Mouse (Mus musculus) intestine, embryonic 15.5 days (tissue): ENCODE data around the gene Arhgef38. TPM values are rescaled to one million over a fixed set of nuclear protein-coding genes. Genes with fewer than 3 reads are reported as not detected.

Experiments used
- ATAC-seq: fragments of 200-750 bp; cut with Nextera tagmentation; 2 replicates; pipeline ENCODE4 v1.8.0; 2017; ENCODE audit warnings: moderate TSS enrichment, moderate library complexity
- H3K27ac ChIP-seq: fragments of 300-500 bp; sonication (generic); 2 replicates; pipeline ENCODE4 v1.5.1; 2015; ENCODE audit warnings: mild to moderate bottlenecking, inconsistent platforms
- H3K27me3 ChIP-seq: fragments of 300-500 bp; sonication (generic); replicated peaks from 2 replicates; pipeline ENCODE4 v1.6.1; 2015; ENCODE audit warnings: inconsistent platforms
- H3K36me3 ChIP-seq: fragments of 300-500 bp; sonication (generic); 2 replicates; pipeline ENCODE4 v1.6.1; 2015; ENCODE audit warnings: inconsistent platforms
- H3K4me1 ChIP-seq: fragments of 300-500 bp; sonication (generic); replicated peaks from 2 replicates; pipeline ENCODE4 v1.6.1; 2015; ENCODE audit warnings: inconsistent platforms
- H3K4me2 ChIP-seq: fragments of 300-500 bp; sonication (generic); replicated peaks from 2 replicates; pipeline ENCODE4 v1.6.1; 2015; ENCODE audit warnings: mild to moderate bottlenecking, inconsistent platforms
- H3K4me3 ChIP-seq: fragments of 300-500 bp; sonication (generic); replicated peaks from 2 replicates; pipeline ENCODE4 v1.5.1; 2015; ENCODE audit warnings: inconsistent platforms
- H3K9ac ChIP-seq: fragments of 300-500 bp; sonication (generic); 2 replicates; pipeline ENCODE4 v1.6.1; 2015; ENCODE audit warnings: inconsistent platforms
- H3K9me3 ChIP-seq: fragments of 300-500 bp; sonication (generic); 2 replicates; pipeline ENCODE4 v1.6.1; 2016; ENCODE audit warnings: inconsistent platforms
- WGBS: fragments of 180-500 bp; shearing (Covaris S2); methylation state at CpG from one replicate; pipeline ENCODE4 v1.1.7; 2015; 5-methylcytosine and 5-hydroxymethylcytosine counted together
- polyA plus RNA-seq: library from polyadenylated mRNA; unstranded; fragments of >200 nt; fragmentation: Nextera tagmentation; extraction: Ambion mirVana; gene quantifications from 2 replicates; pipeline ENCODE4 v1.2.1, GENCODE M21; 2015

Gene Arhgef38
- polyA plus RNA-seq, 1 experiment from 2014 or later, result 2.7 TPM

DNA sequence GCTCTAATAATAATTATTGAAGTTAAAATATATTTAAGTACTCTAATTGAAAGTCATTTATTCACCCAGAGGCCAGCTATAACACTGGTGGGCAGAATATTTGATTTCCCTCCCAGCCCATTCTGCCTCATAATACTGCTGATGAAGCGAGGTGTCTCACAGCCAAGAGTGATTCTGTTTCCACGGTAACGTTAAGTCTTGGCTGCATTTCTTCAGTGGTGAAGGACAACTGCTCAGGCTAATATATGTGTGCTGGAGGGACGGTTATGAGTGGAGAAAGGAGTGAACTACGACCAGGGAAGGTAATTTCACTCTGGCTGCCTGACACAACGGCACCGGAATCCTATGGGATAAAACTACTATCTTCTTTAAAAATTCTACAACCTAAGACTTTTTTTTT is 71.6 kb downstream of the Arhgef38 start:
- Histone ChIP-seq H3K4me1 (no peaks in the 10 kb centered on the region), H3K4me2 (no peak overlapping the region), H3K36me3 (no peaks in the 10 kb centered on the region), H3K9me3 (no peaks in the 10 kb centered on the region), H3K4me3 (no peak overlapping the region), H3K27me3 (no peaks in the 10 kb centered on the region), H3K27ac (no peak overlapping the region), H3K9ac (no peak overlapping the region)
- ATAC-seq, result no peak
- WGBS, result 68% methylated on average over 7 of the region's 7 CpGs

- Histone ChIP-seq H3K9ac (no peak overlapping the region), H3K4me3 (no peak overlapping the region), H3K27me3 (no peaks in the 10 kb centered on the region), H3K36me3 (no peaks in the 10 kb centered on the region), H3K9me3 (no peaks in the 10 kb centered on the region), H3K4me1 (no peaks in the 10 kb centered on the region), H3K27ac (no peak overlapping the region), H3K4me2 (no peak overlapping the region)
- no peak for ATAC-seq
- WGBS, result 95% methylated on average over 1 of the region's 1 CpGs
These were observed 73.3 kb downstream of the Arhgef38 start for GRCm38 (mm10) chr3:133161407-133161806.

DNA sequence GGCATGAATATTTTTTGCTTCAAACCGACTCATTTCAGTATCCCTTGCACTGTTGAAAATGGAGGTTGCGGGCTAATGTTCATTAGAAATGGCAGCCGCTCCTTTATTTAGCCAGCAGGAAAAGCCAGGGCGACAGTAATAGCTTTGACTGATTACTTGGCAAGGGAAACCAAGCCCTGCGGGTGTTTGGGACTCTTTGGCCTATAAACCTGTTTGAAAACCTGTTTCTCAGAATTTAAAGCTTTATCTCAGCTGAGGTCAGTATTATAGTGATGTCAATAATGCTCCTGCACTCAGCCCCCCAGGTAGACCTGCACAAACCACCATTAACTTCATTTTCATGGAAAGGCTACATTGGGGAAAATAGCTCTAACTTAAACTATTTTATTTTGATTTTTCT is 76.5 kb downstream of the Arhgef38 start:
- Histone ChIP-seq H3K9me3 (no peaks in the 10 kb centered on the region), H3K4me1 (no peaks in the 10 kb centered on the region), H3K9ac (no peak overlapping the region), H3K27ac (no peak overlapping the region), H3K4me2 (no peak overlapping the region), H3K36me3 (no peaks in the 10 kb centered on the region), H3K4me3 (no peak overlapping the region), H3K27me3 (no peaks in the 10 kb centered on the region)
- peak; percentile 17; the same call in 1 of the 2 replicates for ATAC-seq
- WGBS, result 33% methylated on average over 5 of the region's 5 CpGs

GRCm38 (mm10) chr3:133154683-133155082 is 80.1 kb downstream of the Arhgef38 start:
- no peaks in the 10 kb centered on the region for H3K27me3 ChIP-seq
- H3K4me3 ChIP-seq, result no peak overlapping the region
- H3K9me3 ChIP-seq, result no peaks in the 10 kb centered on the region
- H3K36me3 ChIP-seq, result no peaks in the 10 kb centered on the region
- 80% methylated on average over 8 of the region's 8 CpGs for WGBS
- no peak for ATAC-seq
- no peak overlapping the region for H3K27ac ChIP-seq
- no peaks in the 10 kb centered on the region for H3K4me1 ChIP-seq
- no peak overlapping the region for H3K9ac ChIP-seq
- no peak overlapping the region for H3K4me2 ChIP-seq

DNA sequence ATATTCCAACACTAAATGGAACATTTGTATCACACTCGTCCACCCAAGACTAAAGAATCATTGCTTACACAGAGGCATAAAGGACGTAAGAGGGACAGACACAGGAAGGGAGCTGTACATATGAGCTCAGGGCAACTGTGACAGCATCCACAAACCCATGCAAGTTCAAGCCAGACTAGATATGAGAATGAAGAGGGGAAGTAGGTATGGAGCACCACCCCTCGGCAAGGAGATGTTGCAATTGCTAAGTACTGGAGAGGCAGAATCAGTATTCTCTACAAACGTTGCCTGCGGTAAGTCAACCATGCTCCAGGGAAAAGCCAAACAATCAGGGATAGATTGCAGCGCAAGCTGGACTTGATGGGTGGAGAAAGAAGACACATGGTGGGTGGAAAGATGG is 81.1 kb downstream of the Arhgef38 start:
- Histone ChIP-seq H3K4me2 (no peak overlapping the region), H3K27me3 (no peaks in the 10 kb centered on the region), H3K9ac (no peak overlapping the region), H3K27ac (no peak overlapping the region), H3K4me1 (no peaks in the 10 kb centered on the region), H3K9me3 (no peaks in the 10 kb centered on the region), H3K4me3 (no peak overlapping the region), H3K36me3 (no peaks in the 10 kb centered on the region)
- WGBS, result 61% methylated on average over 6 of the region's 6 CpGs
- no peak for ATAC-seq

DNA sequence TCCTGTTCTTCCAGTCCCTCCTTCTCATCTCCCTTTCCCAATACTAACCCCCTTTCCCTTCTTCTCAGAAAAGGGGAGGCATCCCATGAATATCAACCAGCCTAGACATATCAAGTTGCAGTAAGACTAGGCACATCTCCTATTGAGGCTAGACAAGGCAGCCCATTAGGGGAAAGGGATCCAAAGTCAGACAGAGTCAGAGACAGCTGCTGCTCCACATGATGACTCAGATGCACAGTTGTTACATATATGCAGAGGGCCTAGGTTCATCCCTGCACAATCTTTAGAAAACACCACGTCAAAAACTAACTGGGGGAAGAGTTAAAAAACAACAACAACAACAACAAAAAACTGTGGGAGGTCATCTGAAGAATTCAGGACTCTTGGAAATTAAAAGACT is 81.9 kb downstream of the Arhgef38 start:
- H3K9ac ChIP-seq, result no peak overlapping the region
- no peaks in the 10 kb centered on the region for H3K27me3 ChIP-seq
- H3K4me3 ChIP-seq, result no peak overlapping the region
- ATAC-seq, result no peak
- no peak overlapping the region for H3K4me2 ChIP-seq
- 78% methylated on average over 1 of the region's 1 CpGs for WGBS
- H3K36me3 ChIP-seq, result no peaks in the 10 kb centered on the region
- H3K9me3 ChIP-seq, result no peaks in the 10 kb centered on the region
- H3K4me1 ChIP-seq, result no peaks in the 10 kb centered on the region
- H3K27ac ChIP-seq, result no peak overlapping the region

DNA sequence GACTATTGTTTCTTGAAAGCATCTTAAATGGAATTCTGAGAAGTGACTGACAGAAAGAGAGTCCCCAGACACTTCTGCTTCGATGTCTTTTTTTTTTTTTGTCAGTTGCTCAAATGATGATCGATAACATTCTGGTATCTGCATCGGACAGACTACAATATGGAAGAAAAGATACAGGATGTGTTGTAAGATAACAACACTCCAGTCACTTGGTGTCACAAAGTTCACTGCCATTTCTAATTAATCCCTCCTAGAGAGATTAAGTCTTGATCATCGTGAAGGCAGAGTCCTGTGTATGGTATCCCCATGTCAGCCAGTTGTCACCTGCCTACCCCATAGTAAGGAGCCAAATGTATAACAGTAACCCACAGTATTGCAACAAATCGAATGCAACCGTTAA is 83.1 kb downstream of the Arhgef38 start:
- H3K36me3 ChIP-seq, result no peaks in the 10 kb centered on the region
- no peaks in the 10 kb centered on the region for H3K9me3 ChIP-seq
- H3K4me2 ChIP-seq, result no peak overlapping the region
- H3K27ac ChIP-seq, result no peak overlapping the region
- H3K27me3 ChIP-seq, result no peaks in the 10 kb centered on the region
- no peak overlapping the region for H3K4me3 ChIP-seq
- no peaks in the 10 kb centered on the region for H3K4me1 ChIP-seq
- WGBS, result 85% methylated on average over 6 of the region's 6 CpGs
- H3K9ac ChIP-seq, result no peak overlapping the region
- ATAC-seq, result no peak

- H3K36me3 ChIP-seq, result no peaks in the 10 kb centered on the region
- no peak overlapping the region for H3K4me3 ChIP-seq
- H3K4me1 ChIP-seq, result no peaks in the 10 kb centered on the region
- ATAC-seq, result no peak
- no peak overlapping the region for H3K9ac ChIP-seq
- 77% methylated on average over 6 of the region's 6 CpGs for WGBS
- H3K27me3 ChIP-seq, result no peaks in the 10 kb centered on the region
- no peaks in the 10 kb centered on the region for H3K9me3 ChIP-seq
- no peak overlapping the region for H3K27ac ChIP-seq
- no peak overlapping the region for H3K4me2 ChIP-seq
These were observed 90.1 kb downstream of the Arhgef38 start for GRCm38 (mm10) chr3:133144511-133145147.

DNA sequence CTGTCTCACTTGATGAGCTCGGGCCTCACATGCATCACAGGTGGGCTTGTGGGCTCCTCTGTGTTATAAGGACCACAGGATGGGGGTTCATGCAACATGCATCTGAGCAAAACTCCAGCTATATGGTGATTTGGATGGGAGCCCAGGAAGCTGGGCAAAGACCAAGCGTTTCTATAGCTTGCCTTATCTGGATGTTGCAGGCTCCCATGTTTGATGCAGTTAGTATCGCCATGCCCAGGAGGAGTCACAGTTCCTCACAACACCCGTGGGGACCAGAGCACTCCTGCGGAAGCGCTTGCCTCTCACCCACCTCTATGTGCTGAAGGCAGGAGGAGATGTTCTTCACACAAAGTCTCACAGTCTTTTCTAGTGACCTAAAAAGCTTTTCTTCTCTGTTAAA is 92.9 kb downstream of the Arhgef38 start:
- Histone ChIP-seq H3K4me1 (no peaks in the 10 kb centered on the region), H3K9me3 (no peaks in the 10 kb centered on the region), H3K27ac (no peak overlapping the region), H3K36me3 (no peaks in the 10 kb centered on the region), H3K27me3 (no peaks in the 10 kb centered on the region), H3K4me3 (no peak overlapping the region), H3K4me2 (no peak overlapping the region), H3K9ac (no peak overlapping the region)
- 86% methylated on average over 6 of the region's 6 CpGs for WGBS
- ATAC-seq, result no peak

DNA sequence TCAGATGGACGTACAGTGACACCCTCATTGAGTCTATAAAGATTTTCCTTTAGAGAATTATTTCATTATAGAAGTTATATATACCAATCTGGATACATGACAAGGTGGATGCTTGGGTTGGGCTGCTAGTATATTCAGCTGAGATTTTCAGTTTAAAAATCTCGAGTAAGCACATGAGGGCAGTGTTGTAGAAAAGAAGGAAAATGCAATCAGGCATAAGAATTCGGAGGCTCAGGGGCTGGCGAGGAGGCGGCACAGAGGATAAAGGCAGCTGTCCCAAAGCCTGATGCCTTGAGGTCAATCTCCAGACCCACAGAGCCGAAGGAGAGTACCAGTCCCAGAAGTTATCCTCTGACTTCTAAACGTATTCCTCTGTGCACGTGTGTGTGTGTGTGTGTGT is 102.1 kb downstream of the Arhgef38 start:
- no peaks in the 10 kb centered on the region for H3K27me3 ChIP-seq
- H3K27ac ChIP-seq, result no peak overlapping the region
- H3K9ac ChIP-seq, result no peak overlapping the region
- no peaks in the 10 kb centered on the region for H3K4me1 ChIP-seq
- H3K4me2 ChIP-seq, result no peak overlapping the region
- H3K4me3 ChIP-seq, result no peak overlapping the region
- ATAC-seq, result no peak
- no peaks in the 10 kb centered on the region for H3K9me3 ChIP-seq
- WGBS, result 80% methylated on average over 8 of the region's 8 CpGs
- H3K36me3 ChIP-seq, result no peaks in the 10 kb centered on the region

DNA sequence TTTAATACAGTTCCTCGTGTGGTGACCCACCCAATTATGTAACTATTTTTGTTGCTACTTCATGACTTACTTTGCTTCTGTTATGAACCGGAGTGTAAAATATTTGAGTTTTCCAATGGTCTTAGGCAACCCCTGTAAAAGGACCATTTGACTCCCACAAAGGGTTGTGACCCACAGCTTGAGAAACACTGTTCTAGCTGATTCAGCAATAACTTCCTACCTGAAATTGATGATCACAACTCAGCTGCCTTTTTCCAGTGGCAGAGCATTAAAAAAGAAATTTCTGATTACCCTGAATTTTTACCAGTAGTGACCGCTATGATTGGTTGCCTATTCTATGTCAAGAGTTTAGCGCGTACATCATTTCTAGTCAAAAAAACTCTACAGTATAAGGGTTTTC is 103.4 kb downstream of the Arhgef38 start:
- Histone ChIP-seq H3K27me3 (no peaks in the 10 kb centered on the region), H3K4me1 (no peaks in the 10 kb centered on the region), H3K9me3 (no peaks in the 10 kb centered on the region), H3K36me3 (no peaks in the 10 kb centered on the region), H3K9ac (no peak overlapping the region), H3K4me3 (no peak overlapping the region), H3K27ac (no peak overlapping the region), H3K4me2 (no peak overlapping the region)
- WGBS, result 93% methylated on average over 5 of the region's 5 CpGs
- ATAC-seq, result no peak

GRCm38 (mm10) chr3:133113281-133113680 is 121.5 kb downstream of the Arhgef38 start:
- WGBS, result 56% methylated on average over 1 of the region's 1 CpGs
- Histone ChIP-seq H3K4me1 (no peaks in the 10 kb centered on the region), H3K9me3 (no peaks in the 10 kb centered on the region), H3K27me3 (no peaks in the 10 kb centered on the region), H3K4me3 (no peak overlapping the region), H3K36me3 (peaks cover 4% of the 10 kb centered on the region; the same call in 1 of the 2 replicates), H3K27ac (no peak overlapping the region), H3K9ac (no peak overlapping the region), H3K4me2 (no peak overlapping the region)
- no peak for ATAC-seq

GRCm38 (mm10) chr3:133111741-133112140 is 123.0 kb downstream of the Arhgef38 start:
- WGBS, result 38% methylated on average over 2 of the region's 2 CpGs

More at GRCm38 (mm10) chr3:133111741-133112140, 123.0 kb downstream of the Arhgef38 start:
- H3K9ac ChIP-seq, result no peak overlapping the region
- H3K9me3 ChIP-seq, result no peaks in the 10 kb centered on the region
- no peaks in the 10 kb centered on the region for H3K27me3 ChIP-seq
- H3K4me3 ChIP-seq, result no peak overlapping the region
- ATAC-seq, result no peak
- no peak overlapping the region for H3K4me2 ChIP-seq
- H3K4me1 ChIP-seq, result no peaks in the 10 kb centered on the region
- H3K36me3 ChIP-seq, result peaks cover 10% of the 10 kb centered on the region; the same call in 1 of the 2 replicates
- H3K27ac ChIP-seq, result no peak overlapping the region
